Mouse (Mus musculus) lung, postnatal 25 days (tissue): ENCODE data around the gene Sema6b.
"Not testable (repeated sequence)": the region's sequence is repeated elsewhere in the genome, so short reads cannot be mapped to it uniquely, and the experiment has no call there.

Source experiments
- DNase-seq: peaks from one replicate; pipeline ENCODE4 v3.0.0; 2022; ENCODE audit warnings: low spot score

The Sema6b gene

DNA sequence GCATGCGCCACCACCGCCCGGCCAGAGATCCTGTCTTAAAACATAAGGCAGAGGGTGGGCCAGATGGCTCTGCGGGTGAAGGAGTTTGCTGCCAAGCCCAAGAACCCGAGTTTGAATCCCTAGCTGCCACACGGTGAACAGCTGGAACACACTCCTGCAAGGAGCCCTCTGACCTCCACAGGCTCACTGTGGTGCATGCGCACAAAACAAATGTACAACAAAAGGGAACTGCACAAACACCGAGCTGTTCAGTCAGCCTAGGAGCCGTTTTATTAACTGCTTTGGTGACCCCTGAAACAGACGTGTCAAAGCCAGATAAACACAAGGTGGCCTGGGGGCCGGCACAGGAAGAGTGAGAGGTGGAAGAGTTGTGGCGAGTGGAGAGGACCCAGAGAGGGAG lies 20.7 kb downstream of the Sema6b start:
- no peak for DNase-seq

DNA sequence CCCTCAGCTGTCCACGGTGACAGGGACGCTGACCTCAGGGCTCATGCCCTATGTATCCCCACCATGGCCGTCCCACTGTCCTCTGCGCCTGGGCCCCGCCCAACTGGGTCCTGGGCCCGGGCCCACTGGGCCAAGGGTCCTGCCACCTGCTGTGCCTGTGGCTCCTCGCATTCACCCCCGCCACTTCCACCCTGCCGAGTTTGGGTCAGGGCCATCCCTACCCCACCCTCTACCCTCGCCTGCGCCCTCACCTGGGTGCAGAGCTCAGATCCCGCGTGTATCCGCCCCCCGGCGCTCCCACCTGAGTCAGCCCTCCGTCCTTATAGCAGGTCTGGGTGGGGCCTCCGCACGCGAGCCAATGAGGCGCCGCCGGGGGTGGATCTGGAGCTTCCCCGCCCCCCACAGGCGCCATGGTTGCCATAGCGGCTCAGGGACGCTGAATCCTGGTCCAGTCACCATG lies 22.9 kb downstream of the Sema6b start, which contains the start of gene Plin5:
Gene Plin5 (minus strand): TSS at position 346 of the 460 bp plus-strand sequence.
- DNase-seq, result peak; percentile 52

DNA sequence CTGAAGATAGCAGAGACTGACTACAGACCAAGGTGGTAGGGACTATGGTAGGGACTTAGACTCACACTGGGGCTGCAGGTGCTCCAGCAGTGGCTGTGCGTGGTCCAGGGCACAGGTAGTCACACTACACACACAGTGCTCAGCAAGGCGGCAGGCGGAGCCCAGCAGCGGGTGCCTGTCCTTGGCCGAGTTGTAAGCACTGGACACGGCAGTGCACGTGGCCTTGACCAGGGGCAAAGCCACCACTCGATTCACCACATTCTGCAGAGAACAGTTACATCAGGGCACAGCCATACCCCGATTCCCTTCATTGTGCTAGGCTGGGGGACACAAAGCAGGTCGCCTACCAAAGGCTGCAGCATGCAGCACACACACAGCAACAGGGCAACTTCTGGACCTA lies 23.9 kb downstream of the Sema6b start:
- no peak for DNase-seq

DNA sequence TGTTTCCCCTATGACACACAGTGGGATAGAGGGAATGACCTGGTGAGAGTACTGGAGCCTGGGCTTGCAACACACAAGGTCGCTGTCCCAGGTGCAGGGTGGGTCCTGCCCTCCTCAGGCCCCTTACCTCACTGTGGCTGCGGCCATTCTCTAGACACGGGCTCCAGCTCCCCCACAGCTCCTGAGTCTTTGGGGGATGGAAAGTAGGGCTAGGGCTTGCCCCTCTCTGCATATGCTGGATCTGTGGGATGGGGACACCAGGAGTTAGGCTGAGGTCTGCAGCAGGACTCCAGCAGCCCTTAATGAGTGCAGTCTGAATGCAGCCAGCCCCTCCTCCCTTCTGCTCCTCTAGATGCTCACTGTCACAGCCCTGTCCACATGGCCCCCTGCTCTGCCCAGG lies 27.4 kb downstream of the Sema6b start:
- no peak for DNase-seq

DNA sequence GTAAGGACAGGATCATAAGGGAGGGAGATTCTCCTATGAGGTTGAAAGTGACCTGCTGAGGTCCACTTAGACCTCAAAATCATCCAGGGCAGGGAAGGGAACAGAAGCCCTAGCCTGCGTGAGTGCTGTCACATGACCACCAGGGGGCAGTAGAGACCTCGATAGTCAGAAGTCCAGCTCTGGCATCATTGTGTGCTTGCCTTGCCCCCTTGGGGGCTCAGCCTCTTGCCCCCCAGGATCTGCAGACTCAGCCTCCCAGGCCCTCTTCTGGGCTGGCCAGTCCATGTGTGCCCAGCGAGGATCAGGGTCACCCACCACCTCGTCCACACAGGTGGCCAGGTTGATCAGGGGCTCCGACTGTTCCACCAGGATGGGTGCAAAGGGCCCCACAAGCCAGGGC lies 28.3 kb downstream of the Sema6b start:
- peak; percentile 66 for DNase-seq

DNA sequence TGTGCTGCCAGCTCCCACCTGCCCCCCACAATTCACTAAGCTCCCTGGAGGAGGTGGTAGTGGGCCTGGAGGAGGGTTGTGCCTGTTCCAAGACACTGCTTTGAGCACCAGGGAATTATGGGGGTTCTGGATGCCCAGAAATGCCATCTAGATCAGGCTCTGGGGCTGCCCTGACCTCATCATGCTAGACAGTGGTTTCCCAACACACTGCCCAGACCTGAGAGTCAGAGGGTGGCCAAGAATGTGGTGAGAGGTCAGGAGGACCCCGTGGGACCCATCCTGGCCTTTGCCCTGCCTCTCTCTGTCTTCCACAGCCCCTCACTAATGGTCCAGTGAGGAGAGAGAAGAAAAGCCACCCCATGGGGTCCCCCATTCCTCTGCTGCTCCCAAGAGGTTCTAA lies 29.1 kb downstream of the Sema6b start:
- no peak for DNase-seq

DNA sequence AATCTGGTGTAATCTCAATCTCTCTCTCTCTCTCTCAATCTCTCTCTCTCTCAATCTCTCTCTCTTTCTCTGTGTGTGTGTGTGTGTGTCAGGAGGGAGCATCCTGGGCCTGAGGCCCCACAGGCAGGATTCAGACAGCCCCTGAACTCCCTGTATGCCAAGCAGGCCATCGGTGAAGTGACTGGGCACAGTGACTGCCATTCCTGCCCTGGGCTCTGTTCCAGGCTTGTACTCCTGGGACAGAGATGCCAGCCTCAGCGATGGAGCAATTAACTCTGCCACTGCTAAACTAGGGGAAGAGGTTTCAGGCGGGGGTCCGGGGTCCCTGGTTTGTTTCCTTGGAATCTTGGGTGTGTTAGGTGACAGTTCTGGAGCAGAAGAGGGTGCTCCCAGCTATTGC lies 29.6 kb downstream of the Sema6b start:
- no peak for DNase-seq

DNA sequence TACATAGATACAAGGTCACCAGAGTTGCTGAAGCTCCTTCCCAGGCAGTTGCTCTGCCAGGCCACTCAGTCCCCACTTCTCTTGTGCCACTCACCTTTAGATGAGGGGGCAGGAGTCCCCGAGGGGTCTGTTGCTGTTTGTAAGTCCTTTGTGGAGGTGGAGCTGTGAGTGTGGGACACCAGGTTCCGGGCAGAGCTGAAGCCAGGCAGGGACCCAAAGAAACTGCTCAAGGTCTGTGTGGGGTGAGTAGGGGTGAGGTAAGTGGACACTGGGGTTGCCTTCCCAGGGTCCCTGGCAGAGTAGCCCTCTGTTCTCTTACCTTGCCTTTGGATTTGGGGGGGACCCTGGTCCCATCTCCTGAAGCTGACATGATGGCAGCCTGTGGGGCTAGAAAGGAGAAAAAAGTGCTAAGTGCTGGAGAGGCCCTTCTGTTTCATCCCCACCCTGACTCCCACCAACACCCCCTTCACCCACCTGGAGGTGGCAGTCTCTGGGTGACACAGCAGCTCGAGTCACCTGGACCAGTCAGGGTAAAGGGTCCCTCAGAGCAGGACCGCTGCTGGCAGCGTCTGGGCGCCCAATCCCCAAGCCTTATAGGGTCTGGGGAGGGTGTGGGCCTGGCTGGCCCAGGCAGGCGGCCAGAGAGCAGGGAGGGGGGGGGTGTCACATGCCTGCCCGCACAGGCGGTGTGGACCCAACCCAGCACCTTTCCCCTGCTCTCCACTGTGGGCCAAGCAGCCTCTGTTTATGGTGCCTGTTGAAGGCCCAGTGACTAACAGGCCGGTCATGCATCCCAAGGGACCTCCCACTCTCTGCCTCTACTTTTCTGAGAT lies 30.7 kb downstream of the Sema6b start, which contains the start of gene Plin4:
Gene Plin4 (minus strand): TSS at position 585 of the 833 bp plus-strand sequence.
- no peak for DNase-seq

DNA sequence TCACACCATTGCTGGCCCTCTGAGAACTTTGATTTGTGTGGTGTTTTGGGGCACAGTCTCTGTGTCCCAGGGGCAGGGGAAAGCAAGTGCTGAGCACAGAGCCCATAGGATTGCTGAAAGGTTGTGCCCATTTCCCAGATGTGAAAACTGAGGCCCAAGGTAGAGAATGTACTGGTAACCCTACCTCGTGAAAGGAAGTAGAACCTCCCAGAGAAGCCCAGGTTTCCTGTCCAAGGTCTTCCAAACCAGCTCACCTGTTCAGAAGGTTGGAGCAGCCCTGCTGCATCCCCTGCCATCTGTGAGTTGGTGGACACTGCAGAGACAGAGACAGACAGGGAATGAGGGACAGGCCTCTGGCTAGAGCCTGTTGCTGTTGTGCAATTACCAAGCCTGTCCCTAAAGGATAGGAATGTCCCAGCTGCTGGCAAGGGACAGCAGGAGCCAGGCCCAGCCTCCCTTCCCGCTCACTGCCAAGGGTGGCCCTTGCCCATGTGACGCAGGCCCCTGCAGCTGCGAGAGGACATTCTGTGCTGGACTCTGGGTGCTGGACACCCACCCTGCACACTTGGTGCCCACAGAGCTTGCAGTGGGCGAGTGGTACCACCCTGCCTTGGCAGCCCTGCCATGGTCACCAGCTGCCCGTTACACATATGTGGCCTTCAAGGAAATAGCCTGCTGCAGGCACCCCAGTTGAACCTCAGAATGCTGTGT lies 31.7 kb downstream of the Sema6b start:
- DNase-seq, result peak; percentile 48

DNA sequence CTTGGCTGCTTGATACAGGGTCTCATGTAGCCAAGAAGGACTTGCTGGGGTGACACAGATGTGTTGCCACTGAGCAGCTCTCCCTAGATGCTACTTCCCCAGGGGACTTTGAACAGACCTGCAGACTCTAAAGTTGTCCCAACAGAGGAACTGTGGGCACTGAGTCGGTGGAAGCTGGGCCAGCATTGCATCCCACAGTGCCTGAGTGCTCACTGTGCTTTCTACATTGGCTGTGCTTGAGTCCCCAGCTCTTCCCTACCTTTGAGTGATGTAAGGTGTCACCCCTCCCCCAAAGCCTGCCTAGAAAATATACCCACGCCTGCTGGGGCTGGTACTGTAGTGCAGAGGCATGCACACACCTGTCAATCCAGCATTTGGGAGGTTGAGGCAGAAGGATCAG lies 32.4 kb downstream of the Sema6b start:
- no peak for DNase-seq

DNA sequence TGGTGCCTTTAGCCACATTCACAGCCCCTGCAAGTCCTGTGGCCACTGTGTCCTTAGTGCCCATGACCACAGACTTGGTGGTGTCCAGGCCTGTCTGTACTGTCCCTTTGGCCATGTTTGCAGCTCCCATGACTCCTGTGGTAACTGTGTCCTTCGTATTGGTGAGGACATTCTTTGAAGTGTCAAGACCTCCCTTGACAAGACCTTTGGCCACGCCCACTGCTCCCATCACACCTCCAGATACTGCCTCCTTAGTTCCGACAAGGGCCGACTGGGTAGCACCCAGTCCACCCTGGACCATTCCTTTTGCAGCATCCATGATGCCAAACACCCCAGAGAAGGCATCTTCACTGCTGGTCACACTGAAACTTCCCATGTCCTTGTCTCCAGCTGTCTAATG lies 33.2 kb downstream of the Sema6b start:
- no peak for DNase-seq

DNA sequence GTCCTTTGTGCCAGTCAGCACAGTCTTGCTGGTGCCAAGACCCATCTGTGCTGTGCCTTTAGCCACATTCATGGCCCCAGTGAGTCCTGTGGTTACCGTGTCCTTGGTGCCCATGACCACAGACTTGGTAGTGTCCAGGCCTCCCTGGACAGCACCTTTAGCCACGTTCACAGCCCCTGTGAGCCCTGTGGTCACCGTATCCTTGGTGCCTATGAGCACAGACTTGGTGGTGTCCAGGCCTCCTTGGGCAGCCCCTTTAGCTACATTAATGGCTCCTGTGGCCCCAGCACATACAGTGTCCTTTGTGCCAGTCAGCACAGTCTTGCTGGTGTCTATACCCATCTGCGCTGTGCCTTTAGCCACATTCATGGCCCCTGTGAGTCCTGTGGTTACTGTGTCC lies 33.7 kb downstream of the Sema6b start:
- DNase-seq, result not testable (repeated sequence)

DNA sequence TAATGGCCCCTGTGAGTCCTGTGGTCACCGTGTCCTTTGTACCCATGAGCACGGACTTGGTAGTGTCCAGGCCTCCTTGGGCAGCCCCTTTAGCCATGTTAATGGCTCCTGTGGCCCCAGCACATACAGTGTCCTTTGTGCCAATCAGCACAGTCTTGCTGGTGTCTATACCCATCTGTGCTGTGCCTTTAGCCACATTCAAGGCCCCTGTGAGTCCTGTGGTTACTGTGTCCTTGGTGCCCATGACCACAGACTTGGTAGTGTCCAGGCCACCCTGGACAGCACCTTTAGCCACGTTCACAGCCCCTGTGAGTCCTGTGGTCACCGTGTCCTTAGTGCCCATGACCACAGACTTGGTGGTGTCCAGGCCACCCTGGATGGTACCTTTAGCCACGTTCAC lies 35.3 kb downstream of the Sema6b start:
- DNase-seq, result not testable (repeated sequence)

DNA sequence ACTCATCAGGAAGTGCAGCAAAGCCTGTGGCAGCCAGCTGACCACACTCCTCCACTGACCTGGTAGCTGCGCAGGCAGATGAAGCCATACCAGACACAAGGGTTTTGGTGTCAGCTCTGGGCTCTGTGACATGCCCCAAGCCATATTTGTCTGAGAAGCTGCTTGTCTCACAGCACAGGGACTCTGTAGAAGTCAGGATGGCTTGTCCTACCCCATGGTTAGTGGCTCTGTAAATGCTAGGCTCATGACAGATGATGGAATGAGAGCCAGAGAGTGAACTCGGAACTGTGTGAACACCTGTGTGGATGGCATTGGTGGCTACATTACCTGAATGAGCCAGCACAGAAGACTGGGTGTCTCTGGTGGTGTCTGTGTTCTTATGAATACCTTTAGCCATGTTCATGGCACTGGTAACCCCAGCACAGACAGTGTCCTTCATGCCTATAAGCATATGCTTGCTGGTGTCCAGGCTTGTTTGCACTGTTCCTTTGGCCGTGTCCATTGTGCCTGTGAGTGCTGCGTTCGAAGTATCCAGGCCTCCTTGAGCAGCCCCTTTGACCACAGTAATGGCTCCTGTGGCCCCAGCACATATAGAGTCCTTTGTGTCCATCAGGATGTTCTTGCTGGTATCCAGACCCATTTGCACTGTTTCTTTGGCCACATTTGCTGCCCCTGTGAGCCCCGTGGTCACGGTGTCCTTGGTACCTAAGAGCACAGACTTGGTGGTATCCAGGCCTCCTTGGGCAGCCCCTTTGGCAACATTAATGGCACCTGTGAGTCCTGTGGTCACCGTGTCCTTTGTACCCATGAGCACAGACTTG lies 36.5 kb downstream of the Sema6b start:
- no peak for DNase-seq

DNA sequence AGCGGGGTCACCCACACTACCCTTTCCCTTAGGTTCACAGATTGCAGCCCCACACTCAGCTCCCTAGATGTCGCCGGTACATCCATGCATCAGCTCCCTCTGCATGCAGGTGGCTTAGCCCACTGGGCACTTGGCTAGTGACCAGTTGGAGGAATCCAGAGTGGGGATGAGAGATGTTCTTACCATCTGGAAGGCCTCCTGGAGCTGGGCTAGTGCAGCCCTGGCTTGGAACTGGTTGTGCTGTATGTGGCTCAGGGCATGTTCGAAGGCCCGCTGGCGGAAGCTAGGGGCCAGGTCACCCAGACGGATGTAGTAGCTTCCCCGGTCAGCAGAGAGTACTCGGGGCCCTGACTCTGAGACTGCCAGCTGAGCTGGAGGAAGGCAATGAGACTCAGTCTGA lies 37.2 kb downstream of the Sema6b start:
- no peak for DNase-seq

DNA sequence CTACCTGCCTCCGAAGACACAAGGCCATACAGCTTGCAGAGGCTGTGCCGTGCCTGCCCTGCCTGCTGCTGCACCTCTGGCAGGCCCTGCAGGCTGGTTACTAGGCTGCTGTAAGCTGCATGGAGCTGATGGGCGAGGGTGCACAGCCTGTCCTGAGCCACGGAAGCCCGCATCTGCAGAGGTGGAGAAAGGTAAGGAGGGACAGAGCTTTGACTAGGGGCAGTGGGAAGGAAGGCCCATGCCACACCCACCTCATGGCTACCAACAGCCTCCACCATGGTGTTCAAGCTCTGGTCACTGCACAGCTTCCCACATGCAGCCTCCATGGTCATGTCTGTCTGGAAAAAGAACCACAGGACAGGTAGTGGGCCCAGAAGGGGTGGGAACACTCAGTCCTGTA lies 38.0 kb downstream of the Sema6b start:
- DNase-seq, result no peak

DNA sequence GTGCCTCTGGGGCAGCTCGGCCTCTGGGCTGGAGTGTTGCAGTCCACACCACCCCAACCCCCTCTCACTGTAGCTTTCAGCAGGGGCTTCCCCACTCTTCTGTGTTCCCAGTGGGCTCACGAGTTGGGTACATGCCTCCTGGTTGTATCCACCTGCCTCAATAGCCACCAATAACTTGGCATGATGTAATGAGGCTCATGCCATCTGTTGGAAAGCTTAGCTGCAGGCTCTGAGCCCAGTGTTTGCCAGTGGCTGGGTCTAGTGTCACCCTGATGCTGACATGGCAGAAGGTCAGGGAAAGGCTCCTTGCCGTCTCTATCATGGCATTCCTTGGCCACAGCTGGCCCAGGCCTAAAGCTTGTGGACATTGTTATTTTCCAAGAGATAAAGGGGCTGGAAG lies 39.3 kb downstream of the Sema6b start:
- DNase-seq, result no peak

DNA sequence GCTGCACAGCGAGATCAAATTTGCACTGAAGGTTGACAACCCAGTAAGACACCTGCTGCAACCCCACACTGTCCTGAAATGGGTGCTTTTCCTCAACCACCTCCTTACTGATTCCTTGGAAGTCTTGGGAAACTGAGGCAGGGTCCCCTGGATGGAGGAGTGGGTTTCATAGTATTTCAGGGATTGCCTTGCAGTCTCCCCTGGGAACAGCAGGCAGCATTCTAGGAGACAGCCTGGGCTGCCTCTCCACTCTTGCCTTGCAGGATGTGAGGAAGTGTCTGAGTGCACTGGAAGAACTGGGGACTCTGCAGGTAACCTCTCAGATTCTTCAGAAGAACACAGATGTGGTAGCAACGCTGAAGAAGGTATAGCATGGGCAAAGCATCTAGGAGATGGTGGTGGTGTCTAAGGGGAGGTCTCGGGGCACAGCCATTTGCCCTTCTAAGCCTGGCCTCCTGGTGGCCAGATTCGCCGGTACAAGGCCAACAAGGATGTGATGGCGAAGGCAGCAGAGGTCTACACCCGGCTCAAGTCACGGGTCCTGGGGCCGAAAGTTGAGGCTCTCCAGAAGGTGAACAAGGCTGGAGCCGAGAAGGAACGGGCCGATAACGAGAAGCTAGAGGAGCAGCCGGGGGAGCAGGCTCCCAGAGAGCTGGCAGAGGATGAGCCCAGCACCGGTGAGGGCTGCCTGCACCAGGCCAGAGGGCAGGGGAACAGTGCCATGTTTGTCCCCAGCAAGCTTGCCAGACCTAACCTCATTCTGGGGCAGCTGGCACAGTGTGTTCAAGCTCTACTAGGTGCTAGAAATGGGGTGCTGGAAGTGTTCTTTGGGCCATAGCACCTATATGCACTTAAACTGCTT lies 41.2 kb downstream of the Sema6b start:
- no peak for DNase-seq

DNA sequence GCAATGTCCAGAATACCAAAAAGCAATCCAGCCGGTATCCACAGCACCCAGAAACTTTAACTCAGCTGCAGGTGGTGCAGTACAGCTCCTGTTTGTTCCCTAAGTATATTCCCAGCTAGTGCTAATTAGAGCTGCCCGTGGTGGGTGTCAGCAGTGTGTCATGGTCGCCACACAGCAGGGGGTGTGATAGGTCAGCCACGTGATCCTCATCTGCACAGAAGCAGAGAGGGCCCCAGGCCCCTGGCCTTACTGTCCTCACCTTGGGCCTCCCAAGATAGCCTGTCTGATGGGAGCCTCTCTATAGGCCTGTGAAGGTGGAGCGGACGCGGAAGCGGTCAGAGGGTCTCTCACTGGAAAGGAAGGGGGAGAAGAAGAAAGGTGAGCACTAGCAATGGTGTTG lies 42.0 kb downstream of the Sema6b start:
- no peak for DNase-seq

DNA sequence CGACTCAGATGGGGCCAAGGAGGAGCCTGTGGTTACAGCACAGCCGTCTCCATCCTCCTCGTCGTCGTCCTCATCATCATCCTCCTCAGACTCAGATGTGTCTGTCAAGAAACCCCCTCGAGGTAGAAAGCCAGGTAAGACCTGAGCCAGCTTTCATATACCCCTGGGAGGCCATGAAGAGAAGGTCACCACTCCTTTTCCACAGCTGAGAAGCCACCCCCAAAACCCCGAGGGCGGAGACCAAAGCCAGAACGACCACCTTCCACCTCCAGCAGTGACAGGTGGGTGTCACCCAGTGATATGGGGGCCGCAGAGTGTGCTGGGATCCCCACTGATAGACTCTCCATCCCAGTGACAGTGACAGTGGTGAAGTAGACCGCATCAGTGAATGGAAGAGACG lies 43.3 kb downstream of the Sema6b start:
- no peak for DNase-seq

DNA sequence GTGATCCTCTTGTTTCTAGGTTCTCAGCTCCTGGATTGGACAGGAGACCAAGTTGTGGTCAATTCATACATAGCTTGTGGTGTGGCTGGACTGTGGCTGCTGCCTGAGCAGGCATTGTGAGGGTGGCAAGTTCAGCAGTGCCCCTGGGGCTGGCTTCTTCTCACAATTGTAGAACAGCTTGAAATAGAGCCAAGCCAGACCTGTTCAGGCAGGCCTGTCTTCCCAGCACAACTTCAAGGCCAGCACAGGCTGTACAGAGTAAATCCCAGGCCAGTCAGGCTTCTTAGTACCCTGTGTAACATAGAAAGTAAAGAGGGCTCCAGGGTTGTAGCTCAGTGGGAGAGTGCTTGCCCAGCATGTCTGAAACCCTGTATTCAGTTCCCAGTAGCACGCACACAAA lies 47.3 kb downstream of the Sema6b start:
- DNase-seq, result no peak

DNA sequence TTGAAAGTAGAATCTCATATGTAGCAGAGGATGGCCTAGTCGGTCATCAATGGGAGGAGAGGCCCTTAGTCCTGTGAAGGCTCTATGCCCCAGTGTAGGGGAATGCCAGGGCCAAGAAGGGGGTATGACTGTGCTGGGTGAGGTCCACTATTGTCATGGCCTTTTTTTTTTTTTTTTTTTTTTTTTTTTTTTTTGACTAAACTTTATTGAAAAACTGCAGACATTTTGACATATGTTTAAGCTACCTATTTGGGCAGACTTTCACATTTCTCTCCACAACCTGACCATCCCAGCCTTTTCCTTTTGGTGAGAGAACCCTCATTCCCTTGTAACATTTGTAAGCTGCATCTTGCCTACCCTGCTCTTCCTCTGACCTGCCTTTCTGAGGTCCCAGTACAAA lies 47.8 kb downstream of the Sema6b start:
- no peak for DNase-seq
